Mouse (Mus musculus) hindbrain, embryonic 11.5 days (tissue): ENCODE measurements at regions not wholly inside any gene's neighbourhood (a gene's known extent, or its start where the extent isn't known, plus 50 kb on each side); places are given as distances from the start of the nearest gene placed in this dataset.

Experiments
- ATAC-seq: fragments of 200-750 bp; cut with Nextera tagmentation; 2 replicates; pipeline ENCODE4 v1.8.0; 2017; ENCODE audit warnings: mild to moderate bottlenecking, moderate TSS enrichment, moderate library complexity; ENCODE audit not compliant: low FRiP score
- DNase-seq: peaks from one replicate; pipeline ENCODE4 v3.0.0-alpha.2; 2015; ENCODE audit warnings: low spot score
- H3K27ac ChIP-seq: fragments of 300-500 bp; sonication (generic); 2 replicates; pipeline ENCODE4 v1.5.1; 2014; ENCODE audit warnings: mild to moderate bottlenecking, low read depth, low read length
- H3K27me3 ChIP-seq: fragments of 300-500 bp; sonication (generic); 2 replicates; pipeline ENCODE4 v1.6.1; 2014; ENCODE audit warnings: mild to moderate bottlenecking, low read length, moderate library complexity, mixed read lengths; ENCODE audit not compliant: control insufficient read depth, insufficient read depth
- H3K36me3 ChIP-seq: fragments of 300-500 bp; sonication (generic); 2 replicates; pipeline ENCODE4 v1.6.1; 2014; ENCODE audit warnings: mild to moderate bottlenecking, low read length, moderate library complexity, mixed read lengths; ENCODE audit not compliant: control insufficient read depth, insufficient read depth
- H3K4me1 ChIP-seq: fragments of 300-500 bp; sonication (generic); replicated peaks from 2 replicates; pipeline ENCODE4 v1.6.1; 2014; ENCODE audit warnings: low read length, mixed read lengths; ENCODE audit not compliant: control insufficient read depth, insufficient read depth
- H3K4me2 ChIP-seq: fragments of 300-500 bp; sonication (generic); replicated peaks from 2 replicates; pipeline ENCODE4 v1.6.1; 2014; ENCODE audit warnings: mild to moderate bottlenecking, low read depth, low read length
- H3K4me3 ChIP-seq: fragments of 300-500 bp; sonication (generic); 2 replicates; pipeline ENCODE4 v1.5.1; 2014; ENCODE audit warnings: low read depth, low read length
- H3K9ac ChIP-seq: fragments of 300-500 bp; sonication (generic); 2 replicates; pipeline ENCODE4 v1.6.1; 2014; ENCODE audit warnings: low read depth, low read length
- H3K9me3 ChIP-seq: fragments of 300-500 bp; sonication (generic); 2 replicates; pipeline ENCODE4 v1.6.1; 2016; ENCODE audit warnings: low read length; ENCODE audit not compliant: control insufficient read depth
- WGBS: fragments of 180-500 bp; shearing (Covaris S2); extraction: QIAGEN DNeasy Blood & Tissue Kit; methylation state at CpG from one replicate; pipeline ENCODE4 v1.1.7; 2014; 5-methylcytosine and 5-hydroxymethylcytosine counted together

DNA sequence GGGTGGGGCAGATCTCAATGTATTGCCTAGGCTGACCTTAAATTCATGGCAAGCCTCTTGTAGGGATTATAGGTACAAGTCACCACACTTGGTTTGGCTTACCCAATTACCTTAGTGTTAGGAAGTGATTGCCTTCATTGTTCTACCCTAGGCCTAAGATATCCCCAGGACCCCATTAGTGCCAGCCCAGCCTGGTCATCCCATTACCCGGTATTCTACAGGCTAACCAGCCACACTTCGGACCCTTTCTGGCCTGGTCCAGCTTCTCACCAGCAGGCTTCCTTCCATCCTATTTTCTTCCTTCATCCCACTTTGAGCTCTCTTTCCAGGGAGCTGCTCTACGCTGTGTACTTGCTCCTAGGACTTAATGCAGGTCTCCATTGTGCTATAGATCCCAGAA lies 59.5 kb downstream of the Tex35 start:
- H3K9me3 ChIP-seq = no peaks in the 10 kb centered on the region
- ATAC-seq = 0 out of 2 replicates have a peak, but pooled peaks have one; percentile 25
- H3K4me1 ChIP-seq = peaks cover 3% of the 10 kb centered on the region; the same call in 1 of the 2 replicates
- H3K27ac ChIP-seq = no peak overlapping the region
- no peak for DNase-seq
- no peak overlapping the region for H3K4me2 ChIP-seq
- 91% methylated on average over 3 of the region's 3 CpGs for WGBS
- no peak overlapping the region for H3K9ac ChIP-seq
- no peak overlapping the region for H3K4me3 ChIP-seq
- H3K36me3 ChIP-seq = no peaks in the 10 kb centered on the region
- H3K27me3 ChIP-seq = peaks cover 7% of the 10 kb centered on the region; the same call in 1 of the 2 replicates

- 7% methylated on average over 11 of the region's 11 CpGs for WGBS
- Histone ChIP-seq H3K4me3 (no peak overlapping the region), H3K27ac (0 out of 2 replicates have a peak overlapping the region, but pooled peaks have one; percentile 9), H3K9ac (no peak overlapping the region), H3K9me3 (no peaks in the 10 kb centered on the region), H3K4me2 (no peak overlapping the region), H3K36me3 (no peaks in the 10 kb centered on the region), H3K27me3 (peaks cover 7% of the 10 kb centered on the region; the same call in 1 of the 2 replicates), H3K4me1 (peaks cover 3% of the 10 kb centered on the region; the same call in 1 of the 2 replicates)
- ATAC-seq (peak; percentile 83), DNase-seq (peak; percentile 72)
Measured at GRCm38 (mm10) chr1:157048201-157048923, 60.1 kb downstream of the Tex35 start.

DNA sequence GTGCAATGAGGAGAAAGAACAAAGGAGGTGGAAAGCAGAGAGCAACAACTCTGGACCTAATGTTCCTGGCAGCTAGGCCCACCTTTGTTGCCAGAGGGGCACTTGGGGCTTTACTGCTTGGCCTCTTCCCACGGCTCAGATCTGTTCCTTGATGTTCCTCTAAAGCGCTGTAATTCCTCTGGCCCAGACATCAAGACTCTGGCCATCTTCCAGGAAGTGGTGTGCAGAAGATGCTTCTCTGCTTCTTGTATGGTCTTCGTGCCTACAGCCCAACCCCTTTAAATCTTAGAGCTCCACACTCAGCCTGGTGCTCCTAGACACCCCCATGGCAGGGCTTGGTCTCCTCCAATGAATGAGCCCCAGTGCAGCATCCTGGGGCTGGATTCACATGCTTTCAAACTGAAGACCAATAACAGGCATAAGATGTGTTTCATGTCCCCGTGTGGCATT lies 60.7 kb downstream of the Tex35 start:
- no peak overlapping the region for H3K9ac ChIP-seq
- H3K27me3 ChIP-seq = peaks cover 7% of the 10 kb centered on the region; the same call in 1 of the 2 replicates
- peaks cover 3% of the 10 kb centered on the region; the same call in 1 of the 2 replicates for H3K4me1 ChIP-seq
- 0 out of 2 replicates have a peak overlapping the region, but pooled peaks have one; percentile 3 for H3K27ac ChIP-seq
- 53% methylated on average over 4 of the region's 4 CpGs for WGBS
- H3K4me2 ChIP-seq = no peak overlapping the region
- peak; percentile 50 for ATAC-seq
- no peaks in the 10 kb centered on the region for H3K36me3 ChIP-seq
- H3K4me3 ChIP-seq = no peak overlapping the region
- H3K9me3 ChIP-seq = no peaks in the 10 kb centered on the region
- DNase-seq = no peak

DNA sequence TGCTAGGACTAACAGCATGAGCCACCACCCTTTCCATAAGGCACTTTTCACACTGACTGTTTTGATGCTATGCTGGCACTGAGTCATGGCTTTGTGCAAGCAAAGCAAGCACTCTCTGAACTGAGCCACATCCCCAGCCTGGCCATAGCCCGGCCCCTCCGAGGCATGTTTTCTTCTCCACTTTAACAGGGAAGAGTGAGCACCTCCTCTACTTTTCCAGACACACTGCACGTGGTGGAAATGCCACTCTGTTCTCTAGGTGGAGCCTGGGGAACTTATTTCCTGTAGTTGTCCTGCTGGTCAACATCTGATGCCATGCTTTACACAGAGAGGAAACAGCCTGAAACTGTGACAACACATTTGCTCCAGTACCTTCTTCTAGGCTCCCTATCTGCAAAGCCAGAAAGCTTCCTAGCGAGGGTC lies 61.7 kb downstream of the Tex35 start:
- Histone ChIP-seq H3K9me3 (no peaks in the 10 kb centered on the region), H3K36me3 (no peaks in the 10 kb centered on the region), H3K4me3 (no peak overlapping the region), H3K9ac (no peak overlapping the region), H3K4me2 (no peak overlapping the region), H3K27ac (no peak overlapping the region), H3K4me1 (peaks cover 3% of the 10 kb centered on the region; the same call in 1 of the 2 replicates), H3K27me3 (peaks cover 7% of the 10 kb centered on the region; the same call in 1 of the 2 replicates)
- no peak for ATAC-seq
- 83% methylated on average over 4 of the region's 4 CpGs for whole genome bisulfite sequencing
- no peak for DNase-seq

DNA sequence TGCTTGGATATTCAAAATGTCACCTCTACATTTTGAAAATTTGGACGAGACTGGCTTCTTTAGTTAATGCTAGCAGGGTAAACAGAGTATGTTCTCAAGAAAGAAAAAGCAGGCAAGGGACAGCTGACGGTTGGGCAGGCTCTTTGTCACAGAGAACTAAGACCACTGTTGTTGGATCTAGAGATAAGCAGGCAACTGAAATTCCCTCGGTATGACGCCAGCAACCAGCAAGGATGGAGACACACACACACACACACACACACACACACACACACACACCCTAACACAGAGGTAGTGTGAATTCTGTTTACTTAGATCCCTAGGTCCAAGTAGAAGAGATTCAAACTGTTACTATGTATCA lies 68.7 kb downstream of the Tex35 start:
- Histone ChIP-seq H3K4me1 (peaks cover 5% of the 10 kb centered on the region; the same call in 1 of the 2 replicates), H3K9ac (no peak overlapping the region), H3K4me2 (no peak overlapping the region), H3K9me3 (no peaks in the 10 kb centered on the region), H3K27ac (peak overlapping the region; percentile 72), H3K4me3 (no peak overlapping the region), H3K36me3 (no peaks in the 10 kb centered on the region), H3K27me3 (no peaks in the 10 kb centered on the region; the same call in 1 of the 2 replicates)
- WGBS = 25% methylated on average over 4 of the region's 4 CpGs
- ATAC-seq (no peak), DNase-seq (no peak)

- Histone ChIP-seq H3K9me3 (no peaks in the 10 kb centered on the region), H3K27ac (peak overlapping the region; percentile 72), H3K27me3 (no peaks in the 10 kb centered on the region; the same call in 1 of the 2 replicates), H3K4me1 (peaks cover 5% of the 10 kb centered on the region; the same call in 1 of the 2 replicates), H3K36me3 (no peaks in the 10 kb centered on the region), H3K9ac (no peak overlapping the region), H3K4me3 (no peak overlapping the region), H3K4me2 (no peak overlapping the region; the same call in 1 of the 2 replicates)
- ATAC-seq (peak; percentile 80), DNase-seq (peak; percentile 56)
- 21% methylated on average over 14 of the region's 14 CpGs for WGBS
Measured at GRCm38 (mm10) chr1:157039016-157039835, 69.3 kb downstream of the Tex35 start.

DNA sequence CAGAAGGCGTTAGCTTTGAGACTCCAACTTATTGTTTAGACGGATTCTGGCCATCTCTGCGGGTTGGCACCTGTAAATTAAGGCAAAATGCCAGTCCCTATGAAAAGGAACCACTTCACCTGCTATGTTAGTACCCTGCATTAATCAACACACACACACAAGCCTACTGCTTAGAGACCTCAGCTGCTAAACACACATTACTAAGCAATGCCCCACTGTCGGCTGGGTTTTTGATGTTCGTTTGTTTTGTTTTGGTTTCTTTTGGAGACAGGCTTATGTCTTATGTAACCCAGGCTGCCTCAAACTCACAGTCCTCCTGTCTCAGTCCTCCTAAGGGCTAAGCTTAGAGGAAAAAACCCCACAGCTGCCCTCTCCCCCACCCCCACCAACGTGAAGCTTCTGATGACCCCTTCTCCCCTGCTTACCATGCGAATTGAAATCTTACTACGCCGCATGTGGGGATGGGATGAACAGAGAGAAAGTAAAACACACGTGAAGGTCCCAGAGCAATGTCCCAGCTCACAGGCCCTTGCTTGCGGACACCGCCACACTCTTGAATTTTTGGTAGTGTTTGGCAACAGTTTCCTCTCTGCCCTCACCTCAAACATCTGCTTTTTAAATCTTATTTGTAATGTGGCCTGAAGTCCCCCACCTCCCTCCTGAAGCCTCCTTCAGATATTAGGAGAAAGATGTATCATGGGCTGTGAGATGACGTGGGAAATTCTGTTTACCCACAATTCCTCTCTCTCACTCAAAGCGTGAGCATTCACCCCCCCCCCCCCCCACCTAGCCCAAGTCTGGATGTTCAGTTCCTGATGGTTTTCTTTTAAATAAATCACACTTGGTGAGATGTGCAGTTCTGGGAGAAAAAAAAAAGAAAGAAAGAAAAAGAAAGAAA lies 70.1 kb downstream of the Tex35 start:
- H3K27me3 ChIP-seq = no peaks in the 10 kb centered on the region
- H3K4me3 ChIP-seq = no peak overlapping the region
- no peaks in the 10 kb centered on the region for H3K9me3 ChIP-seq
- H3K27ac ChIP-seq = peak overlapping the region; percentile 72
- peaks cover 5% of the 10 kb centered on the region; the same call in 1 of the 2 replicates for H3K4me1 ChIP-seq
- no peak overlapping the region for H3K4me2 ChIP-seq
- H3K36me3 ChIP-seq = no peaks in the 10 kb centered on the region
- DNase-seq = no peak
- no peak for ATAC-seq
- no peak overlapping the region for H3K9ac ChIP-seq
- WGBS = 61% methylated on average over 14 of the region's 14 CpGs
